Mouse (Mus musculus) ZHBTc4 (cell line): ENCODE results near the gene Ppp1r9b.

Experiments used
- DNase-seq: peaks from one replicate; pipeline ENCODE4 v3.0.0-alpha.2; 2011; ENCODE audit warnings: low read depth, low spot score

Ppp1r9b gene

DNA sequence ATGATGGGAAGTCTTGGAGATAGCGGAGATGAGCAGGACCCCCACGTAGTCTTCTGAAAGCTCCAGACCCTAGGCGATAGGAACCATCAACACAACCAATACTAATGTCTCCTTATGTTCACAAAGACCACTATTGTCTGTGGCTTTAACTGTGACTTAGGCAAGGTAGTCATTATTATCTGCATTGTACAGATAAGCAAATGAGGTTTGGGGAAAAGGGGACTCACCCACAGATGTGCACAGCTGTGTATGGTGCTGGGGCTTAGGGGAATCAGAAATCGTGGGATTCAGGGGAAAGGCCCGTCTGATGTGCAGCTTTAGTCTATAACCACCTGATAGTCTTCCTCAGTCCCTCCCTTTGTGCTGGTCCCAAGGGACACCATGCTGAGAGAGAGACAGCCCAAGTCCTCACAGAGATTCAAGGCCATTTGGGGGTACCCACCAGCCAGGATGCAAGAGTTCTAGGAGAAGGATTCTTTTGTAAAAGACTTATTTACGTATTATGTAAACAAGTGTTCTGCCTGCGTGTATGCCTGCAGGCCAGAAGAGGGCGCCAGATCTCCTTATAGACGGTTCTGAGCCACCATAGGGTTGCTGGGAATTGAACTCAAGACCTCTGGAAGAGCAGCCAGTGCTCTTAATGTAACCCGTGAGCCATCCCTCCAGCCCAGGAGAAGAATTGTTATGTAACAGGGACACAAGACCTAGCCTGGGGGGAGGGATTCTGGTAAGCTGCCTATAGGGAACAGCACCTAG is 31.6 kb downstream of the Ppp1r9b start:
- DNase-seq = peak; percentile 68

DNA sequence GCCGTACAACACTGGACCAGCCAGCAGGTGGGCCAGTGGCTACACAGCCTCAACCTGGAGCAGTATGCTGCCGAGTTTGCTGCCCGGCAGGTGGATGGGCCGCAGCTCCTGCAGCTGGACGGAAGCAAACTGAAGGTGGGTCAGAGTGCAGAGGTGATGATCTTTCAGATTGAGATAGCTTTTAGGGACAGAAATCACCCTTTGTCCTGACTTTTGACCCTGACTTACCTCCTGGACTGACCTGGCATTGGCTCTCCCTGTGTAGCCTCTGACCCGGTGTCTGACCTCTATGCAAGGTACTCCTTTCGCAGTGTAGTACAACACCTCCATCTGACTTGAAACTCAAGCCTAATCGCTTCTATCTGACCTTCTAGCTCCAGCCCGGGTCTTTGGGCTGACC is 32.6 kb downstream of the Ppp1r9b start:
- no peak for DNase-seq

DNA sequence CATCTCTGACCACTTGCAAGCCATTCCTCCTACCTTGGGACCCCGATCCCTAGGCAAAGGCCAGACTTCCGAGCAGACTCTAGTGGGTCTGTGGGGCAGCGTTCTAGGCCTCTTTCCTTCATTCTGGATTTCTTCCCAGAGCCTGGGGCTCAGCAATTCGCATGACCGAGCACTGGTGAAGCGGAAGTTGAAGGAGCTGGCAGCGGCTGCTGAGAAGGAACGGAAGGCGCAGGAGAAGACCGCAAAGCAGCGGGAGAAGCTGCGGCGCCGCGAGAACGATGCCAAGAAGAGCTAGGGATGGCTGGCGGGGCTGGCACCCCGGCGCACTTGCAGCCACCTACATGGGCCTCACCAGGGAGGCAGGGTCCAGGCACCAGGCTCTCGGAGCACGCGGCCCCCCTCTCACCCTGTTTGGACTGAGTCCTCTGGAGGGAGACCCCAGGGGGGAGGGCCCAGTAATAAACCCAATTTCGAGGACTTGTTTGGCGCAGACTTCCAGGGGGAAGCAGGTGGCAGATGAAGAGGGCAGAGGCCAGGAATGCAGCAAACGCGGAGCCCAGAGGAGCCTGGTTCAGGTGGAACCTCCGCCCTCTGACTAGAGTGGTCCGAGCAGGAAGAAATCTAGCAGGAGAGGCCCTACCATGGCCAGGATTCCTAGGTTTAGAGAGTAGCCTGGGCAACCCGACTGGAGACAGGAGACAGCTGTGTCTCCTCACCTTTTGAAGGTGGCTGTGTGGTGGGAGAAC is 33.8 kb downstream of the Ppp1r9b start:
- peak; percentile 49 for DNase-seq

DNA sequence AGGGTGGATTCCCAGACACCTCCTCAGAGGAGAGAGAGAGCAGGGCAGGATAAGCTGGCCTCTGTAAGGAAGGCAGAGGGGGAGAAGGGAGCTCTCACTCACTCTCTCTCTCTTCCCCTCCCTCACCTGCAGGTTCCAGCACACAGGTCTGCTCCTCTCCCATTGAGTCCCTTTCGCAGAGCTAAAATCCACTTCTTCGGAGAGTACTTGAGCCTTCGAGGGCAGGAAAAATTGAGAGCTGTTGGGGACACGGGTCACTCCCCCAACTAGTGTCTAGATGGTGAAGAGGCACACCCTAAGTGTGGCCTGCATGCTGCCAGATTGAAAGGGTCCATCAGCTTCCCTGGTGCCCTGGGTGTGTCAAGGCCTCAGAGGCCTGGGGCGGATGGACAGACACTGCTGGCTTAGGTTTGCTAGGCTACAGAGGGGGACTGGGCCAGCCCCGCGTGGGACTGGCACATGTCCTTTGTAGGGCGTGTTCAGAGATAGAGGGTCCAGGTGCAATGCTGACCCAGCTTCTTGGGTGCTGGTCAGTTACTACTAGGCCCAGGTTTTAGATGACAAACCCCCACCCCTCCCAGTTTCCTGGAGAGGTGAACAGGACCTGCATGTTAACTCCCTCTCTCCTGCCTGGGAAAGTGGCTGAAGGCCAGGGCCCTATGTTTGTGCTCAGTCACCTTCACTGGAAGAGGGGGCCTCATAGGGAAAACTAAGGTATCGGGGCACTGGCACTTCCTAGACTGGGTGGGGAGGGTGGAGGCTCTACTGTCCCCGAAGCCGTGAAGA is 34.6 kb downstream of the Ppp1r9b start:
- no peak for DNase-seq

DNA sequence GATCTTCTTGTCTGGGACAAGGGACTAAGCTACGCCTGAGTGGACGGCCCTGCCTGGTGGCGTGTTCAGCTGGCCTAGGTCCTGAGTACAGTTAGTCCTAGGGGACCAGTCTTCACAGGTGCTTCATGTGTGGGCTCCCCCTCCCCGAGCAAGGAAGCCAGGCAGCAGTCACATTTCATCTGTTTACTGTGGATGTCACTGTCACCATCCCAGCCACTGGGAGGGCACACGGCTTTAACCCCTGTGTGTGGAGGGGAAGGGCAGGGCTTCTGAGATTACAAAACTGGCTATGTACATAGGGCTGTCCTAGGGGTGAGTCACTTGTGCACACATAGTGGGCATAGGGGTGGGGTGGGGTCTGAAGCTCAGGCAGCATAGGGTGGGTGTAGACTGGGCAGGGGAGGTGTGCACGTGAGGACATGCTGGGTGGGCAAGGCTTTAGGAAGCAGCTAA is 35.3 kb downstream of the Ppp1r9b start:
- DNase-seq = no peak

DNA sequence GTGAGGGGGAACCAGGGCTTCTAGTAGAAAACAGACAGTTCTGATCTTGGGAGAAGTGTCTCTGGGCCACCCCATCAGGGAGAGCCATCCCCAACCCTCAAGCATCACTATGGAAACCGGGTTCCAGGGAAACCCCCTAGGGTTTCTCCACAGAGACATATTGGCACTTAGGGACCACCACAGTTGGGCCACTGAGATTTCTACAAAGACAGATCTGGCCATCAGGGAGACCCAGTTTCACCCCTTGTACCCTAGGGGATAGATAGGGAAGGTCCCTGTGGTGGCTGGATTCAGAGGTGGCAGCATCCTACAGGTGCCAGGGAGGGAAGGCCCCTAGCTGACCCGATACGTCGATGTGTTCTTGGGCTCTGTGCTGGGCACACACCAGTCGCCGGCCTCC is 36.0 kb downstream of the Ppp1r9b start:
- no peak for DNase-seq

DNA sequence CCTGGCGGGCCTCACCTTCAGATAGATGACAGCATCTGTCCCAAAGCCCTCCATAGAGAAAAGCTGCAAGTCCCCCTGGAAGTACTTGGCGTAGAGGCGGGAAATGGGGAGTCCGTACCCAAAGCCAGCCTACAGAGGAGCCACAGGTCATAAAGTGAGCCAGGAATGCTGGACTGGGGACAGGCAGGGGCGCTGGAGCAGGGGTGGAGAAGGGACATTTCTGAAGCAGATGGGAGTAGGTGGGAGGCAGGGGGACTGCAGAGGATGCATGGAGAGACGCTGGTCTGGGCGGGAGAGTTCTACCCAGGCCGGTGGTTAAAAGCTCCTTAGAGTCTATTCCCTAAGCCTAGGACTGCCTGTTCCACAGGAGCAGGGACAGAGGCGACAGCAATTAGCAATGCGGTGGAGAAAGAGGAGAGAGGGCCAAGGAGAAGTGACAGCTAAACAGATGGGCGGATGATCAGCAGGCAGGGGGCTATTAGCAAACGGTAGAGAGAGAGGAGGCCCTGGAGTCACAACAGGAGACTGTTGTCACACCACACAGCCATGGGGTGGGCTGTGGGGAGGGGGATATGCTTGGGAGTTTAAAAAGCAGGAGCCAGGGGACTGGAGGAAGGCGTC is 37.1 kb downstream of the Ppp1r9b start:
- DNase-seq = no peak

DNA sequence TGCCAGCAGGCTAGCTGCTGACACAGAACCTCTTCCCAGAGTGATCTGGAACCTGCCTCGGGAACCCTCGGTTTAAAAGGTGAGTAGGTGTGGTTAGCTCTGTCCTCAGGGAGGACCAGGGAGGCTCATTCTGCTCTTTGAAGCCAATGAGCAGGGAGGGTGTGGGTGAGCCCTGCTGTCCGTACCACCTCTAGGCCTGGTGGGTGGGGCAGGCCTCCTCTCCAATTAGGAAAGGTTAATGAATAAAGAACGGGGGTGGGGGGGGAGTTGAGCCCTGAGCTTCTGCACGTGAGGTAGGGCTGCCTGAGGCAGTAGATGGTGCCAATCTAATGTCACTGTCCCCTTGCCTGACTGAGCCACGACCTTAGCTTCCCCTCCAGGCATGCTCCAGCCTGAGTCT is 42.1 kb downstream of the Ppp1r9b start:
- DNase-seq = no peak

DNA sequence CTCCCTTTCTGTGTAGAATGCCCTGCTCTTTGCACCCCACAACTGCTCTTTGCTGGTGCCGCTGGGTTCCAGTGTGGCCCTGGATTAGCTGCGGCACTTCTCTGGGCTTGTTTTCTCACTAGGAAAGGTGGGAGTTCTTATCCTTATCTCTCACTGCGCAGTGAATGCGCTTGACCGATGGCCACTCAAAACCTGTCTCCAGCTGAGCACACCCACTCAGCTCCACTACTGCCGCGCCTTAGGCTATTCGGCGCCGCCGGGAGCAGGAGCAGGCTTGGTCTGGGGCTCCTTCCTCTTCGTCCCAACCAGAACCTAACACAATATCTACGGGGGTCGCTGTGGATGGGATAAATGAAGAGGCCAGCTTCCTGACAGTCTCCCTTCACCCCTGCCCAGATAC is 42.8 kb downstream of the Ppp1r9b start:
- no peak for DNase-seq

DNA sequence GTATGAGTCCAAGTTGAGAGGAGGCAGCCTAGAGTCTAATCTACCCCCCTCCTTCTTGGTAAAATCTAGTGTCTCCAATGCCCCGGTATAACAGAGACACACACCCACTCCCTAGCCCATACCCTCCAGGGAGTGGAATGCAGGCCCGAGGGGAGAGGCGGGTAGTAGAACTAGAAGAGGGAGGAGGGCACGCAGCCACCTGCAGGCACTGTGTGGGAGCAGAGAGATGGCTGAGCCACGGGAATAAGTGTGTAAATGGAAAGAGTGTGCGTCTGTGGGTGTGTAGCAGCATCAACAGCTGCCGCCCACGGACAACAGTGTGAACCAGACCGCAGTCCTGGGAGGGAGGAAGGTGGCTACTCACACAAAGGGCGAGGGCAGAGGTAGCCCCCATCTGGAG is 44.1 kb downstream of the Ppp1r9b start:
- DNase-seq = no peak

DNA sequence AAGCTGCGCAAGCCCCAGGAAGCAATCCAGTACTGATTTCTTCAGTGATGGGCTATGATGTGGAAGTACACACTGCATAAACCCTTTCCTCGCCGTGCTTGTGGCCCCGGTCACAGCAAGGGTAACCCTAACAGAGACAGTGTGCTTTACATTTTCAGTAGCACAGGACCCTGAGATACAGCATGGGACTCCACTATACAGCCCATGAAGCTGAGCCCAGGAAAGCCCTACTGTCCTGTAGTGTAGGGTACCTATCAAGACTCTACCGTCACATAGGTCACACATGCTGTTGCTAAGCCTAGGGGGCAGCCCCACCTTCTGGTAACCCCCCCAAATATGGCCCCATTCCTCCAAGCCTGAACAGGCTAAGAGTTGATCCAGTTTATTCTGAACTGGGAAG is 45.7 kb downstream of the Ppp1r9b start:
- DNase-seq = no peak

DNA sequence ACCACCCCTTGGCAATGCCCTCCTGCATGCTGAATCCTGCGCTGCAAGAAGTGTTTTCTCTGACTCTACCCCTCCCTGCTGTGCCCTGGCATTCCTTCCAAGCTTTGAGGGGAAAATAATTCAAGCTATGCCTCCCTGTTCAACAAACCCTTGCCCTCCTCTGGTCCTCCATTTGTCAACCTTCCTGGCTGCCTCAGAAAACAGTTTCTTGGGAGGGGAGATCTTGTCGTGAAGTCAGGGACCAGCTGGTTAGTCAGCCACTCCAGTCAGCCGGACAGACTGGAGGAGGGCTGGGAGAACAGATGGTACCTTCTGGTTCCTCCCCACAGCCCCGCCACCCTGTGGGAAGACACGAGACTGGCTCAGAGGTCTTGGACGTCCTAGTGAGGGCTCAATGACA is 46.5 kb downstream of the Ppp1r9b start:
- DNase-seq = no peak

DNA sequence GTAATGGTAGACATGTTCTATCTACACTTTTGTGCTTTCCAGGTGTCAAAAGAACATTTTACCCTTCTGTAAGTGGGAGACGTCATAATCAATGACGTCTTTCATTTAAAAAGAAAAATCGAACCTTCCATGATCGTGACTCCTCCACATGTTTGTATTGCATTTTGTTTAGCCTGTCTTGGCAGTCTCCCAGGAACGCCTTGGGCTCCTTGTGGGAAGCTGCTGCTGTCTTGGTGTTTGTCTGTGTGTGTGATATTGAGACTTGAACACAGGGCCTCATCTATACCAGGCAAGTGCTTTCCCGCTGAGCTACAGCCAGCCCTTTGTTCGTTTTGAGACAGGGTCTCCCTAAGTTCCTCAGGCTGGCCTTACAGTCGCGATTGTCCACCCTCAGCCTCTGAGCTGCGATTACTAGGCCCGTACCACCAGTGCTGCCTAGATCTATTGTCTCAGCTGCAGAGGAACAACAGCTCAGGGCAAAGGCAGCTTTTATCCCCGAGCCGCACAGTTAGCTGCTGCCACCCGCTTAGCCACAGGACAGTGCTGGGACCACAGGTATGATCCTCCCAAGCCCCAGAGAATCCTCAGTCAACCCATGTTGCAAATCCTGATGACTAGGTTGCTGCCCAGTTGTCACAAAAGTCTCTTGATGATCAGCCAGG is 47.5 kb downstream of the Ppp1r9b start:
- no peak for DNase-seq

DNA sequence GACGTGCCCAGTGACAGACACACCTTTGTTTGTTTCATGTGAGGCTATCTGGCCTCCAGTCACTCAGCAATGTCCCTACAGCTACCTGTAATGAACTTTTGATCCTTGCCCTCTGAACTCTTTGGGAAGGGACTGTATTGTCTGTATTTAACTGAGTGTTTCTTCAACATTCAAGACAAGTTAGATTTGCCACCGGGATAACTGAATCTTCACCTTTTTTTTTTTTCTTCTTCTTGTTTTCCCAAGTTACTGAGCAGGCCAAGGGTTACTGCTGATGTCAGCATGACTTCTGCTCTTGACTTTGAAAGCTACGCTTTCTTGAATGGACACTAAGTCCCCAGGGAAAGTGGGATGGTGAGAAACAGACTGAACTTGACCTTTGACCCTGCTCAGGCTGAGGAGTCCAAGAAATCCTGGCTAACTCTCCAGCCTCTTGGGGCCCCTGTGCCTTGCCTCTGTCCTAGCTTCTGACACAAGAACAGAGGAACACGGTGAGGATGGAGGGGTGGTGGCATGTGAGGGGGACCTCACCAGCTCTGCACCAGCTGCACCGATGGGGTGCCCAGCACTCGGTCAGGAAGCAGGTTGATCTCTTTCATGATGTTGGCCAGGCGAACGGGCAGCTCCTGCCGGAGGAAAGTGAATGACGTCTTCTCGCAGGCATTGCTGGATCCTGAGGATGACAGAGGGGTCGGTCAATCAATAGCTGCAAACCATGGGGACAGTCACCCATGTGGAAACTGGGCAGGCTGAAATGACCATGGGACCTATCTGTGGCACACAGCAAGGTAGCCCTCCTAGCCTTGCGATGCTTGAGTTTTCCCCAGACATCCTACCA is 48.2 kb downstream of the Ppp1r9b start:
- DNase-seq = no peak

DNA sequence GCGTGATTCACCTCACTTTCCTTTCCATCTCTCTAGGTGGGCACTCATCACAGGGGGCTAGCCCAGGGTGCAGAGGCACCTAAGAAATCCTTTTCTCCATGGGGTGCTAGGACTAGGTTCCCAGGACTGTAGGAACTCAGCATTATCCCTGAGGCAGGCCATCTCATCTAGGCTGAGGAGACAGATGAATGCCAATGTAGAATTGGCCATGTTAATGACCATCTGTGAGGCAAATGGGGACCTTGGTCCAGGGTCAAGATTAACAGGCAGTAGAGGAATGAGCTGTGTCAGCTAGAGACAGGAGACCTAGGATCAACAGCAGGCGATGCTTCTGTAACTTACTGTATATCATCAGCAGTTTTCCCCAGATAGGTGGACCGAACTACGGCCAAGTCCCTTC is 48.9 kb downstream of the Ppp1r9b start:
- no peak for DNase-seq

DNA sequence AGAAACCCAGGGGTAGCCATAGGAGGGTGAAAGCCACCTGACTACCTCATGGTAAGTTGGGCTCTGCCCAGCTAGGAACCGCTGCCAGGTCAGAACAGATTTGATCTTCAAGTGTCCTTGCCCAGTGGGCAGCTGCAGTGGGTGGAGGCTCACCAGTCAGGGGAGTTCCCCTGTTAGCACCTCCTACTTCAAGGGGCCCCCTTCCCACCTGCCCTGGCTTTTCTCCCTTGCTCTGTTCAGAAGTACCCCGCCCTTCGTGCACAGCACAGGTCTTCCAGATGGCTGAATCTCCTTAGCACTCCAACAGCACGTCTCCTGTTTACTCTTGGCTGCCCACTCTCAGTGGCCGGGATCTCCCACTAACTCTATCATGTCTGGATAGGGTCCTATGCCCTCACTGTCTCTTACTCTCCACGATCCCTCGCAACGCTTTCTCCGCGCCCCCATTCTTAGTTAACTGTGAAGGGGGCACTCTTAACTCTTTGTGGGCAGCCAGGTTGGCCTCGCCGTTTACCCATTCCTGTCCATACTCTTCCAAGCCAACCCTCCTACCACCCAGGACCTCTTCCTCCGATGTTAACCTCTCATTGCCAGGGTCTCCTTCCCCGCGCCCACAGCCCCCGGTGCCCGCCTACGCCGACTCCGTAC is 49.8 kb downstream of the Ppp1r9b start:
- no peak for DNase-seq

DNA sequence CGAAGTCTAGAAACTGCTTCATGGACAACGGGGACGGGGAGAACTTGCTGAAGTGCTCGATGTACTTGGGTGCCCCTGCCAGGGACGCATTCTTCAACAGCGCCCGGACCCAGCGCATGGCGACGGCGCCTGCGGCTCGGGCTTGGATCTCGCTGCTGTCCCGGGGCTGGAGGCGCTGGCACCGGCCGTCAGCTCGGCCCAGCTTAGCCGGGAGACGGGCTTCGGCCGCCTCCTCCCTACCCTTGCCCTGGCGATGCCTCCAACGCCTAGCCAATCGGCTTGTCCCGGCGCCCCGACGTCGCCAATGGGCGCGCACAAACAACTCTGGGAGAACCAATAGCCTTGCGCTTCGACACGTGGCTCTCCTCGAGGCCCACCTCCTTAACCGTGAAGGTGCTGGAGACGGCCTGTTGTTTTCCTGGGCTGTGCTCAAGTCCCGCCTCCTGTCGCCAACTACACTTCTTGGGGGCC is 50.3 kb downstream of the Ppp1r9b start, which contains the start of gene Pdk2:
Pdk2 (minus strand) TSS at position 216 of the 471 bp plus-strand sequence.
- peak; percentile 98 for DNase-seq

DNA sequence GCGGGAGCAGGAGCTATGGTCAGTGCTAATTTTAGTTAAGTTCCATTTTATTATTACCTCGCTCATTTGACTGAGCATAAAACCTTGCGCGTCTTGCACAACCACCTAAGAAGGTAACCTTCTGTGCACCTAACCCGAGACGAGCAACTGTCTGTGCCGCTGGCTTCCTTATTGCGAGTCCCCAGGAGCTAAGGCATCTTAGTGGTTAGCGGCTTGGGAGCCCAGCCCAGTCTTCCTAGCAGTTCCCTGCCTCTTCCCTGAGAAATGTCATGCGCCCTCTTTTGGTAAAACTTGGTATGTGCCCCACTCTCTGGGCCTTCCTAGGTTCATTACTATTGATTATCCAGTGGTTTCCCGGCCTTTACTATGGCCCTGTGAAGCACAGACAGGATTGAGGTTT is 51.3 kb downstream of the Ppp1r9b start:
- DNase-seq = peak; percentile 91

DNA sequence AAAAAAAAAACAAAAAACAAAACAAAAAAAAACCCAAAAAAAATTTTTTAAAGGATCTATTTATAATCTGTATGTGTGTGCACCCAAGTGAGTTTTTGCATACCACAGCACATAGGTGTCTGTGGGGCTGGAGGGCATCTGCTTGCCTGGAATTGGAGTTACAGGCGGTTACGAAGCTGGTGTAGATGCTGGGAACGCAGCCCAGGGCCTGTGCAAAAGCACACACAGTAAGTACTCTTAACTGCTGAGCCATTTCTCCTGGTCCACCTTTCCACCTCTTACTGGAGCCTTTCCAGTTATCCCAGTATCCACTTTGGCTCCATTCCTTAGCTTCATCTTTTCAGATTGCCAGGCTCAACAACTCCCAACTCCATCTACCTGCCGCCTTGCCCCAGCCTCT is 52.2 kb downstream of the Ppp1r9b start:
- no peak for DNase-seq

DNA sequence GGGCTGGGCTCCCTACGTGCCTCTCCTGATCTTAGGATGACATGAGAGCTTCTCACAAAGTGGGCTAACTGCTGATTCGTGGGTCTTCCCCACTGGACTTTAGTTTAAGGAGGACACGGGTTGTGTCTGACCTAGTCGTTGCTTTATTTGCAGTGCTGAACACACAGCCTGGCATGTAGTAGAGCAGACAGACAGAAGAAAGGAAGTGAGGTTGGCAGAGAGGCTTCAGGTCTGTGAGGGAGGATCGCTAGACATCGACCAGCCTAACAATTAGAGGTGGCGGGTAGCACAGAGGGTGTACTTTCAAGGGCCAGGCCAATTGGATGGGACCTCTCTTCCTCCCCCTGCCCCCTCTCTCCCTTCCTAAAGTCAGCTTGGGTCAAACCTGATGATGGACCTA is 52.8 kb downstream of the Ppp1r9b start:
- DNase-seq = no peak
